Mouse (Mus musculus) midbrain, embryonic 12.5 days (tissue): ENCODE data around the gene Trim17. TPM values are rescaled to one million over a fixed set of nuclear protein-coding genes. Genes with fewer than 3 reads are reported as not detected.
A peak's percentile ranks its signal among the peaks of the same experiment; 100 is the strongest.

Experiments used
- ATAC-seq: fragments of 200-750 bp; cut with Nextera tagmentation; 2 replicates; pipeline ENCODE4 v1.8.0; 2017; ENCODE audit warnings: low read depth, moderate TSS enrichment, moderate library complexity; ENCODE audit not compliant: low FRiP score
- H3K27ac ChIP-seq: fragments of 300-500 bp; sonication (generic); replicated peaks from 2 replicates; pipeline ENCODE4 v1.5.1; 2016; ENCODE audit warnings: mild to moderate bottlenecking
- H3K27me3 ChIP-seq: fragments of 300-500 bp; sonication (generic); 2 replicates; pipeline ENCODE4 v1.6.1; 2016; ENCODE audit warnings: mild to moderate bottlenecking
- H3K36me3 ChIP-seq: fragments of 300-500 bp; sonication (generic); 2 replicates; pipeline ENCODE4 v1.6.1; 2016
- H3K4me1 ChIP-seq: fragments of 300-500 bp; sonication (generic); 2 replicates; pipeline ENCODE4 v1.6.1; 2016
- H3K4me2 ChIP-seq: fragments of 300-500 bp; sonication (generic); replicated peaks from 2 replicates; pipeline ENCODE4 v1.6.1; 2016; ENCODE audit warnings: mild to moderate bottlenecking, moderate library complexity
- H3K4me3 ChIP-seq: fragments of 300-500 bp; sonication (generic); 2 replicates; pipeline ENCODE4 v1.5.1; 2016; ENCODE audit warnings: mild to moderate bottlenecking
- H3K9ac ChIP-seq: fragments of 300-500 bp; sonication (generic); replicated peaks from 2 replicates; pipeline ENCODE4 v1.6.1; 2016; ENCODE audit warnings: mild to moderate bottlenecking, moderate library complexity
- H3K9me3 ChIP-seq: fragments of 300-500 bp; sonication (generic); 2 replicates; pipeline ENCODE4 v1.6.1; 2016; ENCODE audit warnings: mild to moderate bottlenecking
- WGBS: fragments of 180-500 bp; shearing (Covaris S2); methylation state at CpG from one replicate; pipeline ENCODE4 v1.1.7; 2016; 5-methylcytosine and 5-hydroxymethylcytosine counted together
- polyA plus RNA-seq: library from polyadenylated mRNA; unstranded; fragments of >200 nt; fragmentation: Nextera tagmentation; extraction: Ambion mirVana; gene quantifications from 2 replicates; pipeline ENCODE4 v1.2.1, GENCODE M21; 2016

Trim17 gene
- polyA plus RNA-seq, 1 experiment from 2014 or later, result 0.64 TPM

DNA sequence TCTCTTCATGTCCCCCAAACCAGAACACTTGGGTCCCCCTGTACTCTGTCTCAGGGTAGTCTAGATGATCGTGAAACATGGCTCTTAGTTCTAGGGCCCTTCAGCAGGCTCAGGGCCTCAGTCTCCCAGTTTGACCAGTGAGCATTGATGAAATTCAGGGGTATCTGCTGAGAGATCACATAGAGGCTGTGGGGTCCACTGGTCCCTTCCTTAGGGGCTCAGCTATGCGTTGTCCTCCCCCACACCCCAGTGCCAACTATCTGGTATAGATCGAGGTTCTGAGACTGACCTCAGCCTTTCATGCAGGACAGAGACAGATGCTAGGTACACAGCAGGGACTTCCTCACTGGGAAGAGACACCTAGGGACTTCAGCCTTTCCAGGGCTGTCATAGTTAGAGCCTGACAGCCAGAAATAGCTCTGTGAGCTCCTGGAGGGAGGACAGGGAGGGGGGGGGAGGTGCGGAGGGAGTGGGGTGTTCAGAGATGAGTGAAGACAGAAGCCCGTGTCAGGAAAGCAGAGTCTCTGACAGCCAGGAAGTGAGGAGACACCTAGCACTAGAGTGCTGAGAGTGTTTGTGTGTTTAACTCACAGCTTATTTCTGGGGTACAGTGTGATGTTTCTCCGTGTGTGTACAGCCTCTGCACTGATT is 29.3 kb downstream of the Trim17 start:
- Histone ChIP-seq H3K36me3 (peaks cover 69% of the 10 kb centered on the region), H3K27me3 (no peaks in the 10 kb centered on the region), H3K4me1 (peaks cover 23% of the 10 kb centered on the region), H3K4me2 (no peak overlapping the region), H3K9me3 (no peaks in the 10 kb centered on the region), H3K9ac (no peak overlapping the region), H3K27ac (no peak overlapping the region), H3K4me3 (no peak overlapping the region)
- WGBS, result 94% methylated on average over 6 of the region's 6 CpGs
- no peak for ATAC-seq

- Histone ChIP-seq H3K27me3 (no peaks in the 10 kb centered on the region), H3K36me3 (peaks cover 78% of the 10 kb centered on the region), H3K9me3 (no peaks in the 10 kb centered on the region), H3K27ac (no peak overlapping the region), H3K4me1 (peaks cover 15% of the 10 kb centered on the region), H3K4me2 (no peak overlapping the region), H3K4me3 (no peak overlapping the region), H3K9ac (no peak overlapping the region)
- 92% methylated on average over 7 of the region's 7 CpGs for WGBS
- ATAC-seq, result no peak
These were observed 30.2 kb downstream of the Trim17 start for GRCm38 (mm10) chr11:58984657-58985056.

- no peaks in the 10 kb centered on the region for H3K9me3 ChIP-seq
- WGBS, result 94% methylated on average over 3 of the region's 3 CpGs
- no peak overlapping the region for H3K4me3 ChIP-seq
- H3K36me3 ChIP-seq, result peaks cover 85% of the 10 kb centered on the region
- no peaks in the 10 kb centered on the region for H3K27me3 ChIP-seq
- ATAC-seq, result no peak
- H3K4me2 ChIP-seq, result no peak overlapping the region
- peaks cover 7% of the 10 kb centered on the region; the same call in 1 of the 2 replicates for H3K4me1 ChIP-seq
- no peak overlapping the region for H3K27ac ChIP-seq
- H3K9ac ChIP-seq, result no peak overlapping the region
These were observed 30.9 kb downstream of the Trim17 start for GRCm38 (mm10) chr11:58985299-58985917.

GRCm38 (mm10) chr11:58989166-58989565 is 34.7 kb downstream of the Trim17 start:
- Histone ChIP-seq H3K36me3 (peaks cover 70% of the 10 kb centered on the region), H3K9ac (no peak overlapping the region)
- 93% methylated on average over 4 of the region's 4 CpGs for WGBS

DNA sequence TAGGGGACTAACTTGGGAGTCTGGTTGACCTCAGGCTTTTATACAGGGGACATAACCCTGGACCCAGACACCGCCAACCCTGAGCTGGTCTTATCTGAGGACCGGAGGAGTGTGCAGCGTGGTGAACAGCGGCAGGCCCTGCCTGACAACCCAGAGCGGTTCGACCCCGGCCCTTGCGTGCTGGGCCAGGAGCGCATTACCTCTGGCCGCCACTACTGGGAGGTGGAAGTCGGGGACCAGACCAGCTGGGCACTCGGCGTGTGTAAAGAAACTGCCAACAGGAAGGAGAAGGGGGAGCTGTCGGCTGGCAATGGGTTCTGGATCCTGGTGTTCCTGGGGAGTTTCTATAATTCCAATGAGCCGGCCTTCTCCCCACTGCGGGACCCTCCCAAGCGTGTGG is 35.7 kb downstream of the Trim17 start:
- 88% methylated on average over 17 of the region's 17 CpGs for WGBS
- Histone ChIP-seq H3K4me3 (no peak overlapping the region), H3K4me1 (peaks cover 5% of the 10 kb centered on the region; the same call in 1 of the 2 replicates), H3K4me2 (no peak overlapping the region), H3K27me3 (peaks cover 20% of the 10 kb centered on the region), H3K36me3 (peaks cover 60% of the 10 kb centered on the region), H3K9ac (no peak overlapping the region), H3K27ac (no peak overlapping the region), H3K9me3 (no peaks in the 10 kb centered on the region)
- no peak for ATAC-seq

More at GRCm38 (mm10) chr11:58989166-58989565, 34.7 kb downstream of the Trim17 start:
- H3K4me3 ChIP-seq, result no peak overlapping the region
- H3K27ac ChIP-seq, result no peak overlapping the region
- no peak overlapping the region for H3K4me2 ChIP-seq
- H3K4me1 ChIP-seq, result peaks cover 2% of the 10 kb centered on the region; the same call in 1 of the 2 replicates
- peaks cover 11% of the 10 kb centered on the region for H3K27me3 ChIP-seq
- no peaks in the 10 kb centered on the region for H3K9me3 ChIP-seq
- no peak for ATAC-seq

GRCm38 (mm10) chr11:58990794-58991193 is 36.3 kb downstream of the Trim17 start:
- Histone ChIP-seq H3K36me3 (peaks cover 54% of the 10 kb centered on the region), H3K9me3 (no peaks in the 10 kb centered on the region), H3K27ac (no peak overlapping the region), H3K4me3 (no peak overlapping the region), H3K4me1 (peaks cover 5% of the 10 kb centered on the region; the same call in 1 of the 2 replicates), H3K27me3 (peaks cover 27% of the 10 kb centered on the region), H3K9ac (no peak overlapping the region), H3K4me2 (no peak overlapping the region)
- WGBS, result 90% methylated on average over 9 of the region's 9 CpGs
- ATAC-seq, result no peak

DNA sequence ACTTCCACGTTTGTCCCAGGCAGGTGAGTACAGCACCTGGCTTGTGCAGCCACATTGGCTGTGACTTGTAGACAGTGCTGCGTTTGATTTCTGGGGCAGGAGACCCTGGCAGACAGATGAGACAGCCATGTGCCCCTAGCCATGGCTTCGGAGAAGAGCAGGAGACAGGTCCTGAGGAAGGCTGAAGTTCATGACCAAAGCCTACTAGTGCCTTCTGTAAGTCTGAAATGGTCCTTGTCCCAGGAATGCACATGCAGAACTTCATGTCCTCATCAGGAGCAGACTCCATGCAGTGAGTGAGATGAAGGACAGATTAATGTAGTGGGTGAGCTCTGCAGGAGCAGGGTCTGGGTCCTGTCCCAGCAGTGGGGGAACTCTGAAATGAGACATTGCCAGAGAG is 37.4 kb downstream of the Trim17 start:
- peaks cover 5% of the 10 kb centered on the region; the same call in 1 of the 2 replicates for H3K4me1 ChIP-seq
- no peaks in the 10 kb centered on the region for H3K9me3 ChIP-seq
- H3K9ac ChIP-seq, result no peak overlapping the region
- ATAC-seq, result no peak
- H3K4me2 ChIP-seq, result no peak overlapping the region
- H3K4me3 ChIP-seq, result no peak overlapping the region
- H3K36me3 ChIP-seq, result peaks cover 43% of the 10 kb centered on the region
- no peak overlapping the region for H3K27ac ChIP-seq
- WGBS, result 77% methylated on average over 3 of the region's 3 CpGs
- peaks cover 38% of the 10 kb centered on the region for H3K27me3 ChIP-seq

- Histone ChIP-seq H3K27ac (no peak overlapping the region), H3K4me1 (peaks cover 5% of the 10 kb centered on the region; the same call in 1 of the 2 replicates), H3K36me3 (peaks cover 32% of the 10 kb centered on the region), H3K27me3 (peaks cover 45% of the 10 kb centered on the region), H3K4me3 (no peak overlapping the region), H3K4me2 (no peak overlapping the region), H3K9ac (no peak overlapping the region), H3K9me3 (no peaks in the 10 kb centered on the region)
- WGBS, result 86% methylated on average over 6 of the region's 6 CpGs
- ATAC-seq, result no peak
These were observed 38.7 kb downstream of the Trim17 start for GRCm38 (mm10) chr11:58993091-58993670.

- peak overlapping the region; percentile 63 for H3K4me2 ChIP-seq
- peaks cover 5% of the 10 kb centered on the region; the same call in 1 of the 2 replicates for H3K4me1 ChIP-seq
- H3K4me3 ChIP-seq, result peak overlapping the region; percentile 37
- WGBS, result 1% methylated on average over 35 of the region's 35 CpGs
- peaks cover 45% of the 10 kb centered on the region for H3K27me3 ChIP-seq
- no peaks in the 10 kb centered on the region for H3K9me3 ChIP-seq
- H3K27ac ChIP-seq, result no peak overlapping the region
- peak overlapping the region; percentile 55 for H3K9ac ChIP-seq
- H3K36me3 ChIP-seq, result peaks cover 20% of the 10 kb centered on the region
- ATAC-seq, result 0 out of 2 replicates have a peak, but pooled peaks have one; percentile 44
These were observed 39.9 kb downstream of the Trim17 start for GRCm38 (mm10) chr11:58994337-58994826.

- H3K36me3 ChIP-seq, result peaks cover 11% of the 10 kb centered on the region
- H3K4me1 ChIP-seq, result peaks cover 5% of the 10 kb centered on the region; the same call in 1 of the 2 replicates
- H3K27ac ChIP-seq, result no peak overlapping the region
- no peak for ATAC-seq
- H3K4me3 ChIP-seq, result no peak overlapping the region
- no peaks in the 10 kb centered on the region for H3K9me3 ChIP-seq
- H3K4me2 ChIP-seq, result peak overlapping the region; percentile 63
- no peak overlapping the region for H3K9ac ChIP-seq
- peaks cover 45% of the 10 kb centered on the region for H3K27me3 ChIP-seq
- 77% methylated on average over 9 of the region's 9 CpGs for WGBS
These were observed 40.7 kb downstream of the Trim17 start for GRCm38 (mm10) chr11:58995061-58995806.

DNA sequence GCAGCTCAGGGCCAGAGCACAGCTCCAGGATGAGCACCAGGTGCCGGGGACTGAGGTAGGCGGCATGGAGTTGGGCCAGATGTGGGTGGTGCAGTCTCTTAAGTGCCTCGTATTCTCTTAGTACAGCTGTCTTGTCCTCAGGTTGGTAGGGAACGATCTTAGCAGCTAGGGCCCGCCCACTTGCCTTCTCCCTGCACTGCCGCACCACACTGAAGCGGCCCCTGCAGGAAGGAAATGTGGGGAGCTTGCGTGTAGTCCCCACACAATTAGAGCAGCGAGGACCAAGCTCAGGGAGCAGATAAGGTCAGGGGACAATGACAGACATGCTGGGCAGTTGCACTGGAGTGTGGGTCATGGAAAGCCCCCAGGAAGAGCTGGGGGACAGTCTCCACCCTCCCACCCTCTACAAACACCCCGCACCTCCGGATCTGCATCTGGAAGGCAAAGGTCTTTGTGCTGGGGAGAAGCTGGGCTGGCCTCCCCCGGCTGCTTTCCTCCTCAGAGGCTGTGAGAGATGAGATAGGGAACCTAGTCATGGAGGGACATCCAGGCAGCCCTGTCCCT is 41.4 kb downstream of the Trim17 start:
- Histone ChIP-seq H3K36me3 (peaks cover 5% of the 10 kb centered on the region; the same call in 1 of the 2 replicates), H3K4me2 (no peak overlapping the region), H3K9ac (no peak overlapping the region), H3K27me3 (peaks cover 45% of the 10 kb centered on the region), H3K27ac (no peak overlapping the region), H3K4me1 (peaks cover 5% of the 10 kb centered on the region; the same call in 1 of the 2 replicates), H3K4me3 (no peak overlapping the region), H3K9me3 (no peaks in the 10 kb centered on the region)
- WGBS, result 55% methylated on average over 12 of the region's 12 CpGs
- ATAC-seq, result no peak
